Mouse (Mus musculus) liver, adult (tissue): ENCODE results near the gene Sec23a.

Experiments
- GATA4 ChIP-seq: IDR thresholded peaks from 2 replicates; pipeline ENCODE4 v1.6.1; 2014; ENCODE audit warnings: mild to moderate bottlenecking, low read length; ENCODE audit not compliant: insufficient replicate concordance

Gene Sec23a

DNA sequence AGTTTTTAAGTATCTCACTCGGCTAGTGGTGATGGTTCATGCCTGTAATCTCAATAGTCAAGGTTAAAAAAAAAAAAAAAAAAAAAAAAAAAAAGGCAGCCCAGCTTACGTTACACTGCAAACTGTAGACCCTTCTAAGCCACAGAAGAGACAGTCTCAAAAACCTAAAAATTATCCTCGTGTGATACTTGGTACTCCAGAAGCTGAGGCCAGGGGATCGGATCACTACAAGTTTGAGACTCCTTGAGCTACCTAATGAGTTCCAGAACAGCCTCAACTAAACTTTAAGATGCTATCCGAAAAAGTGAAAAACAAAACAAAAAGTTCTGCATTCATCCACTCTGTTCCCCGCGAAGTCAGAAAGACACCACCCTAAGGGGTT, 884 bp upstream of the Sec23a start:
- TF ChIP-seq GATA4: no peak

GRCm38 (mm10) chr12:59011275-59011843, 458 bp downstream of the Sec23a start:
- no peak for TF ChIP-seq GATA4

GRCm38 (mm10) chr12:59010482-59010881, 1.3 kb downstream of the Sec23a start:
- no peak for TF ChIP-seq GATA4

DNA sequence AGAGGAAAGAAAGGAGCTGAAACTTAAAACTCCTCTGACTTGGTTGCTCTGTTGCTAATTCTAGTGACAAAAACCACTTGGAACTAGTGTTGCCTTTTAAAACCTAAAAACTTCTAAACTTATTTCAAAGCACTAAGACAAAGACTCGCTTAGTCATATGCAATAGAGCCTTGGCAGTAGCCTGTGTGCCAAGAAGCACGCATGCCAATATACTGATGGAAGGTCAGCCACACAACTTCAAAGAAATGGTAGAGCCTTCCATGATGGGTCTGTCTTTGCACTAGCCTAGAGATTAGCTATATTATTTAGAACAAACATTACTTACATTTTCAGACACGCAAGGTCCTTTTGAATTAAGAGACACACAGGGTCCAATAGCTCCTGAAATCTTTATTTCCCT, 26.1 kb downstream of the Sec23a start:
- TF ChIP-seq GATA4: no peak

DNA sequence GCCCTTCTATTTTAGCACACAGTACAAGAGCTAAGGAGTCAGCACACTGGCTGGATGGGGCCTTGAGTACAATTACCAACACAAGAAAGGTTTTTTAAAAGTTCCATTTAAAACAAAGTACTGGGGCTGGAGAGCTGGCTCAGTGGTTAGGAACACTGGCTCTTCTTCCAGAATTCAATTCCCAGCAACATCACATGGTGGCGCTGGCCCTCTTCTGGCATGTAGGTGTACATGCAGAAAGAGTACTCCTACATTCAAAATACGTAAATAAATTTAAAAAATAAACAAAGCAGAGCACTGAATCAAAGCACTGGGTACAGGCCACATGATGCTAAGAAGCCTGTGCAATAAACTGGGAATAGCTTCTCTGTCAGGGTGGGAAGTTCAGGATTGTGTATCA, 34.9 kb downstream of the Sec23a start:
- no peak for TF ChIP-seq GATA4

GRCm38 (mm10) chr12:58964583-58964982, 47.2 kb downstream of the Sec23a start:
- no peak for TF ChIP-seq GATA4

DNA sequence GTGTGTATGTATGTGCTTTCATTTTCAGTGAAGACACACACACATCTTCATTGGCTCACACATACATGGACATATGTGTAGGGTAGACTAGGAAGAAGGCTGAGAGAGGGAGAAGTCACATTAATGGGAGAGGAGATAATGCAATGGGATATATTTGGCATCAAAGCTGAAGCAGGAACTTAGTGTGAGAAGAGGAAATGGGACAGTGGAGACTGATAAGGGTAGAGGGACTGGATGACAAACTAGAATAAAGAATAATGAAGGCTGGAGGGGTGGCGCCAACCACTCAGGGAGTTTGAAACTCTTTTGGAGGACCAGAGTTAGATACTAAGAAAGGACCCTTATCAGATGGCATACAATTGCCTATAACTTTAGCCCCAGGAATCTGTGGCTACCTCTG, 51.0 kb downstream of the Sec23a start:
- no peak for TF ChIP-seq GATA4

DNA sequence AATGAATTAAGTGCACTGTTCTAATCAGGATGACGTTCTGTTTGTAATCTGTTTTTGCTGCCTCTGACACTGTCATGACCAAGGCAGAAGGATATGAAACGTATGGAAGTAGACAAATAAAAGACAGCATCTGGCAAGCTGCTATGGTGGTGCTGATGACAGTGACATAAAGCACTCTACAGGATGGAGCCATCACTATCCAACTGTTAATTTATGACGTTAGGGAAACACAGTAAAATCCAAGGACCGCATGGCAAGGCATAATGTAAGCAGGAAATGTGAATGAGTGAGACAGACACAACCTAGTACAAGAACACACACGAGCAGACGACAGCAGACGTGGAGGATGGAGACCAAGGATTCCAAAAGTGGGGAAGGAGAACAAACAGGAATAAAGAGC, 55.2 kb downstream of the Sec23a start:
- TF ChIP-seq GATA4: no peak

DNA sequence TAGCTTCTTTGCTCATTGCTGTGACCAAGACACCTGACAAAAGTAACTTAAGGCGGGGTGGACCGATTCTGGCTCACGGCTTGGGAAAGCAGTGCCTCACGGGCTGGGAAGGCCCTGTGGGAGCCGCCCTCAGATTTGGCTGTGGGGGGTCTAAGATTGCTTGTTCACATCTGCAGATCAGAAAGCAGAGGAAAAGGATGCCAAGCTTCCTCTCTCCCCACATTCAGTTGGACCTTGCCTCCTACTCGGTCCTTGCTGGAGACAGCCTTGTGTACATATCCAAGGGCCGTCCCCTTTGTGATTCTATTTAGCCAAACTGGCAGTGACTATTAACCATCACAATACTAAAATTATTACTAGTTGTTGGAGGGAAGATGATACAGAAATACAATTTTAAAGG, 55.7 kb downstream of the Sec23a start:
- TF ChIP-seq GATA4: no peak

GRCm38 (mm10) chr12:58947879-58948278, 63.9 kb downstream of the Sec23a start:
- no peak for TF ChIP-seq GATA4

DNA sequence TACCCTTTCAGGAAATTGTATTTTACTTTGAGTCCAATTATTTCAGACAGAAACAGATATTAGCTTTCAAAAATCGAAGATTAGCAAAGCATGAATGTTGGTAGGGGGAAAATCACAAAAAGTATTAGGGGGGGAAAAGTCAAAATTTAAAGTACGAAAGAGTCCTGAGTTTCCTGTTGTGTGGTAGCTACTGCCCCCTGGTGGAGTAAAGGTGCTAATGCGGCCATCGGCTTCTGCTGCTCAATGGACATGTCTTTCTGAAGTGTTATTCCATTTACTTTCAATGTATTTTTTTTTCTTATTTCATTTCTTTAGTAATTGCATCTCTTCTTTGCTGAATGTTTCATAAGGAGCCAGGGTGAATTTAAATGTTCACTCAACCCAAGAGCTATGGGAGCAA, 64.6 kb downstream of the Sec23a start:
- TF ChIP-seq GATA4: no peak

DNA sequence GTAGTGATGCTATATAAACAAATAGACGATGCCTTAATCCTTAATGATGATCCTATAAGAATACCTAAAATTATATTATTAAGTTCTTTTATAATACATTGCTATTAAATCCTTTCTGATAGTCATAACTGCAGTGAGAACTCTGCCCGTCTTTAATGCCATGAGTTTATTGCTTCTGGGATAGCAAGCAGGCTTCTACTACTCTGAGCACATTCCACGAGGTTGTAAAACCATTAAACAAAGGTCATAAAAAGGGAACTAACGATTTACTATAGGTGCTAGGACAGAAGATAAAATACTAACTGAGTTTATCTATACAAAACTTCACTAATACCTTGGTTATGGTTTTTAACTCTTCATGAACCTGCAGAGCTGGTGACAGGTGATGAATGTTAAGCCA, 69.3 kb downstream of the Sec23a start:
- TF ChIP-seq GATA4: no peak

- TF ChIP-seq GATA4: no peak
These were observed 77.2 kb downstream of the Sec23a start for GRCm38 (mm10) chr12:58934580-58934979.

DNA sequence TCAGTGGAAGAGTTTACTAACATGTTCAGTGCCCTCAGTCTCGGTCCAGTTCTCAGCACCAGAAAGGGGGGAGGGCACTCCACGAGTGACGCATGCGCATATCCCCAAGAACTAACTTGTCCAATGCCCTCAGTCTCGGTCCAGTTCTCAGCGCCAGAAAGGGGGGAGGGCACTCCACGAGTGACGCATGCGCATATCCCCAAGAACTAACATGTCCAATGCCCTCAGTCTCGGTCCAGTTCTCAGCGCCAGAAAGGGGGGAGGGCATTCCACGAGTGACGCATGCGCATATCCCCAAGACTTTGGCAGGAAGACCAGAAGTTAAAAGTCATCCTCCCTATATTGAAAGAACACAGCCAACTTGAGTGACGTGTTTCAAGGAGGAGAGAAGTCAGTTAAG, 86.8 kb downstream of the Sec23a start:
- no peak for TF ChIP-seq GATA4

- TF ChIP-seq GATA4: no peak
These were observed 87.8 kb downstream of the Sec23a start for GRCm38 (mm10) chr12:58924025-58924424.

DNA sequence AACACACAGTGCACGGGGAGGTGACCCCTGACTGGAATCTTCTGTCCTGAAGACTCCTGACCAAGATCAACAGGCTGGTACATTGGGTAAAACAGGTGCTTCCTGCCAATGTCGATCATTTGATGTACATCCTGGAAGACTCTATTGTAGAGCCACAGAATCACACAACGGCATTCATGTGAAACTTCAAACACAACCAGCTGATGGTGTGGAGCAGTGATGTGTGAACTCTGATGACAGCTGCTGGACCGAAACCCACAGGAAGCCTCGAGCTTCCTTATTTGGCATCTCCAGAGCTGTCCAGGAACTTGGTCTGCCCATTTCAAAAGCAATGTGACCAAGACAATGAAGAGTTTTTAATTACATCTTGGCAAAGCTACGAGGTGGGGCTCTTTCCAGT, 91.0 kb downstream of the Sec23a start:
- TF ChIP-seq GATA4: no peak

DNA sequence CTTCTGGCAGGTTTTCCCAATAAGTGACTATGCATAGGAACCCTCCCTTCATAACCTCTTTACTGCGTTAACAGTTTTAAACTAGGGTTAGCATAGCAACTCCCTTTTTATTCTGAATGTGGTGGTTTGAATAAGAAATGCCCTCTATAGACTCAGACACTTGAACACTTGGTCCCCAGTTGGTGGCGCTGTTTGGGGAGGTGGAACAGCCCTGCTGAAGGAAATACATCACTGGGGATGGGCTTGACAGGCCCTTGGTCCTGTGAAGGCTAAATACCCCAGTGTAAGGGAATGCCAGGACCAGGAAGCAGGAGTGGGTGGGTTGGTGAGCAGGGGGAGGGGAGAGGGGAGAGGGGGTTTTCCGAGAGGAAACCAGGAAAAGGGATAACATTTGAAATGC, 92.3 kb downstream of the Sec23a start:
- TF ChIP-seq GATA4: no peak

- TF ChIP-seq GATA4: no peak
These were observed 102.0 kb downstream of the Sec23a start for GRCm38 (mm10) chr12:58909826-58910225.
